Mouse (Mus musculus): ENCODE measurements around the gene Pkp4.

DNA sequence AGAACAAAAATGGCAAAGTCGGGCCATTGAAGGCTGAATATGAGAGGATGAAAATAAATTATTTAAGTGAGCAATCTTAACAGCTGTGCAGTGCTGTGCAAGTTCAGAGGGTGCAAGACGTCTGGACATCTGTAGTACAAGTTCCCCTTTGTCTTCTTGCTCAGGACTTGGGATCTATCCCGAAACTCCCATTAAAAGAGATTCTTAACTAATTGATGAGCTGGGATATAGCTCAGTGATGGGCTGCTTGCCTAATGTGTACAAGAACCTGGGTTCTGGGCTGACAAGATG is 84.4 kb downstream of the Pkp4 start:
- TF ChIP-seq POLR2A (IDR thresholded peaks at IDR 0.05; ENCODE audit: borderline replicate concordance, insufficient read depth, low read length): no peak
- no peak for TF ChIP-seq CTCF (IDR thresholded peaks at IDR 0.05; ENCODE audit: borderline replicate concordance, insufficient read depth, low read depth, low read length)
